Mouse (Mus musculus) heart, adult 2 months (tissue): ENCODE results near the gene Sec62.

ENCODE experiments used
- CTCF ChIP-seq: fragments of 200-600 bp; IDR thresholded peaks from 2 replicates; pipeline ENCODE4 v1.8.1; 2022; ENCODE audit warnings: antibody characterized with exemption, mild to moderate bottlenecking, moderate library complexity
- EP300 ChIP-seq: fragments of 200-500 bp; IDR thresholded peaks from 2 replicates; pipeline ENCODE4 v1.6.1; 2011; ENCODE audit warnings: low read depth, low read length, control low read depth; ENCODE audit not compliant: insufficient read depth
- POLR2A ChIP-seq: fragments of 200-500 bp; IDR thresholded peaks from 2 replicates; pipeline ENCODE4 v1.6.1; 2011; ENCODE audit warnings: mild to moderate bottlenecking, low read depth, low read length, control low read depth; ENCODE audit not compliant: insufficient read depth

- no peak for TF ChIP-seq CTCF
- no peak for TF ChIP-seq POLR2A
- TF ChIP-seq EP300: no peak
Measured at GRCm38 (mm10) chr3:30851422-30851821, 58.7 kb downstream of the Sec62 start.
